ENCODE assay signal across 9 mouse cellular contexts in the genomic region with DNA sequence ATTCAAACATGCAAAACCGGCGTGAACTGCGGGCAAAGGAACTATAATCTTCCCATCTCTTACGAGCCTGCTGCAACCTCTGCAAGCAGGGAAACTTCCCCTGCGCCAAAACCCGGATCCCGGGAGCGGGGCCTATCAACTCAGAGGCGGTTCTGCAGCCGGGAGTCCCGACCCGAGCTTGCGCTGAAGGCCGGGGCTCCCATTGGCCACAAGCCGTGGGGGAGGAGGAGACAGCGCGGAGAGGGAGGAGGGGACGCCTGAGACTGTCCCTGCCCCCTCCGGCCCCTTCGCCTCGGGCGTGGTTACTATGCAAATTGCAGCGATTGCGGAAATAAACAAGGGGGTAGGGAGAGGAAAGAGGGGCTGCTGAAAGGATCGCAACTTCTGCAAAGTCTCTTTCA. TPM values are rescaled to one million over a fixed set of nuclear protein-coding genes. Genes with fewer than 3 reads are reported as not detected.
A peak's percentile ranks its signal among the peaks of the same experiment; 100 is the strongest.
DNase-seq lines count a peak whose midpoint lies in the region; ATAC-seq and TF ChIP-seq lines count a peak whose summit lies in the region.
"Had no signal": no experiment of that assay in that cellular context is flagged by ENCODE, and none has a peak within 500 bp of the region (broad histone marks: within the 10 kb centered on the region; RNA-seq: fewer than 3 reads in every experiment).

No protein-coding gene starts in this region.

- peak; percentile 83 for DNase-seq in c-Kit-positive CD71-positive TER-119-negative erythroid progenitor cells, embryonic 14.5 days (ENCODE audit: low read depth)
- DNase-seq in forebrain, embryonic 11.5 days (ENCODE audit: low spot score), result peak; percentile 99
- DNase-seq in kidney, postnatal 36 days, result peak; percentile 98 to 99
- DNase-seq in neural tube, embryonic 11.5 days (ENCODE audit: low spot score), result peak; percentile 98

- H3K9me3 ChIP-seq in E14TG2a.4 (ENCODE audit: low read length), result no peaks in the 10 kb centered on the region
- H3K9me3 ChIP-seq in forebrain, embryonic 11.5 days (ENCODE audit: control insufficient read depth, low read length), result no peaks in the 10 kb centered on the region
- no peaks in the 10 kb centered on the region for H3K9me3 ChIP-seq in heart, embryonic 16.5 days (replicated peaks; ENCODE audit: control insufficient read depth, low read length)
- H3K9me3 ChIP-seq in liver, embryonic 15.5 days (replicated peaks), result no peaks in the 10 kb centered on the region
- no peaks in the 10 kb centered on the region for H3K9me3 ChIP-seq in neural tube, embryonic 11.5 days (ENCODE audit: control insufficient read depth, low read length)
- no peaks in the 10 kb centered on the region for H3K9me3 ChIP-seq in stomach, embryonic 16.5 days (replicated peaks; ENCODE audit: control insufficient read depth, low read length)

- TF ChIP-seq CTCF in E14TG2a.4 (conservative IDR thresholded peaks at IDR 0.05; ENCODE audit: low read length), result no peak

- WGBS in forebrain, embryonic 11.5 days, result under 1% methylated on average over 25 of the region's 25 CpGs
- WGBS in heart, embryonic 16.5 days, result under 1% methylated on average over 25 of the region's 25 CpGs
- under 1% methylated on average over 25 of the region's 25 CpGs for WGBS in liver, embryonic 15.5 days (ENCODE audit: insufficient replicate concordance)
- WGBS in neural tube, embryonic 11.5 days, result 0% methylated on average over 25 of the region's 25 CpGs
- under 1% methylated on average over 25 of the region's 25 CpGs for WGBS in stomach, embryonic 16.5 days

- peak overlapping the region; percentile 74 for H3K4me3 ChIP-seq in E14TG2a.4 (replicated peaks; ENCODE audit: low read length)
- H3K4me3 ChIP-seq in forebrain, embryonic 11.5 days (ENCODE audit: low read depth, low read length), result peak overlapping the region; percentile 38
- peak overlapping the region; percentile 73 for H3K4me3 ChIP-seq in heart, embryonic 16.5 days (ENCODE audit: low read length)
- peak overlapping the region; percentile 60 for H3K4me3 ChIP-seq in liver, embryonic 15.5 days (replicated peaks)
- H3K4me3 ChIP-seq in neural tube, embryonic 11.5 days (ENCODE audit: low read depth, low read length), result peak overlapping the region; percentile 39
- H3K4me3 ChIP-seq in stomach, embryonic 16.5 days (replicated peaks; ENCODE audit: low read length), result peak overlapping the region; percentile 54

- peak overlapping the region; percentile 60 for H3K9ac ChIP-seq in forebrain, embryonic 11.5 days (ENCODE audit: low read length)
- H3K9ac ChIP-seq in heart, embryonic 16.5 days (ENCODE audit: low read length), result peak overlapping the region; percentile 80
- H3K9ac ChIP-seq in liver, embryonic 15.5 days, result peak overlapping the region; percentile 21; the same call in 1 of the 2 replicates
- H3K9ac ChIP-seq in neural tube, embryonic 11.5 days (ENCODE audit: low read length), result peak overlapping the region; percentile 56
- H3K9ac ChIP-seq in stomach, embryonic 16.5 days (ENCODE audit: low read length), result peak overlapping the region; percentile 68

- no peaks in the 10 kb centered on the region for H3K36me3 ChIP-seq in E14TG2a.4 (ENCODE audit: insufficient read depth, low read length)
- H3K36me3 ChIP-seq in forebrain, embryonic 11.5 days (ENCODE audit: control insufficient read depth, insufficient read depth, low read length), result no peaks in the 10 kb centered on the region
- no peaks in the 10 kb centered on the region for H3K36me3 ChIP-seq in heart, embryonic 16.5 days (ENCODE audit: control insufficient read depth, insufficient read depth)
- H3K36me3 ChIP-seq in liver, embryonic 15.5 days (replicated peaks), result no peaks in the 10 kb centered on the region
- H3K36me3 ChIP-seq in neural tube, embryonic 11.5 days (ENCODE audit: control insufficient read depth, insufficient read depth, low read length), result no peaks in the 10 kb centered on the region
- H3K36me3 ChIP-seq in stomach, embryonic 16.5 days (ENCODE audit: control insufficient read depth, insufficient read depth, low read length), result no peaks in the 10 kb centered on the region

- ATAC-seq in forebrain, embryonic 11.5 days (replicated peaks; ENCODE audit: low FRiP score), result peak; percentile 94
- peak; percentile 94 for ATAC-seq in heart, embryonic 16.5 days (replicated peaks; ENCODE audit: extremely low read depth, insufficient read depth, low FRiP score)
- ATAC-seq in liver, embryonic 15.5 days (ENCODE audit: insufficient read depth), result peak; percentile 94
- ATAC-seq in neural tube, embryonic 11.5 days (ENCODE audit: insufficient read depth, low FRiP score, low TSS enrichment), result peak; percentile 93
- ATAC-seq in stomach, embryonic 16.5 days (ENCODE audit: insufficient read depth, low FRiP score), result peak; percentile 95

- H3K27me3 ChIP-seq in E14TG2a.4 (ENCODE audit: insufficient read depth, low read length), result peaks cover 35% of the 10 kb centered on the region
- H3K27me3 ChIP-seq in forebrain, embryonic 11.5 days (ENCODE audit: control insufficient read depth, insufficient read depth, low read length), result peaks cover 4% of the 10 kb centered on the region; the same call in 1 of the 2 replicates
- H3K27me3 ChIP-seq in heart, embryonic 16.5 days (ENCODE audit: control insufficient read depth, insufficient read depth, low read length), result no peaks in the 10 kb centered on the region
- H3K27me3 ChIP-seq in liver, embryonic 15.5 days, result peaks cover 34% of the 10 kb centered on the region
- peaks cover 9% of the 10 kb centered on the region; the same call in 1 of the 2 replicates for H3K27me3 ChIP-seq in neural tube, embryonic 11.5 days (ENCODE audit: control insufficient read depth, insufficient read depth, low read length)
- no peaks in the 10 kb centered on the region for H3K27me3 ChIP-seq in stomach, embryonic 16.5 days (ENCODE audit: control insufficient read depth, insufficient read depth, low read length)

- peak overlapping the region; percentile 75 for H3K4me2 ChIP-seq in forebrain, embryonic 11.5 days (ENCODE audit: low read depth, low read length, severe bottlenecking)
- peak overlapping the region; percentile 95 for H3K4me2 ChIP-seq in heart, embryonic 16.5 days (ENCODE audit: low read depth, low read length)
- peak overlapping the region; percentile 79 for H3K4me2 ChIP-seq in liver, embryonic 15.5 days
- H3K4me2 ChIP-seq in neural tube, embryonic 11.5 days (ENCODE audit: low read depth), result peak overlapping the region; percentile 67
- H3K4me2 ChIP-seq in stomach, embryonic 16.5 days (ENCODE audit: low read depth, low read length), result peak overlapping the region; percentile 82

- H3K4me1 ChIP-seq in E14TG2a.4 (replicated peaks; ENCODE audit: low read depth, low read length), result peaks cover 21% of the 10 kb centered on the region
- H3K4me1 ChIP-seq in forebrain, embryonic 11.5 days (replicated peaks; ENCODE audit: control insufficient read depth, insufficient read depth, low read length), result peaks cover 10% of the 10 kb centered on the region
- peaks cover 23% of the 10 kb centered on the region for H3K4me1 ChIP-seq in heart, embryonic 16.5 days (ENCODE audit: control insufficient read depth, insufficient read depth, low read length)
- peaks cover 15% of the 10 kb centered on the region for H3K4me1 ChIP-seq in liver, embryonic 15.5 days (replicated peaks)
- H3K4me1 ChIP-seq in neural tube, embryonic 11.5 days (ENCODE audit: control insufficient read depth, insufficient read depth, low read length), result peaks cover 23% of the 10 kb centered on the region; the same call in 1 of the 2 replicates
- peaks cover 16% of the 10 kb centered on the region for H3K4me1 ChIP-seq in stomach, embryonic 16.5 days (ENCODE audit: control insufficient read depth, insufficient read depth, low read length)

- peak overlapping the region; percentile 86 for H3K27ac ChIP-seq in forebrain, embryonic 11.5 days (ENCODE audit: low read depth, low read length)
- H3K27ac ChIP-seq in heart, embryonic 16.5 days (ENCODE audit: low read length), result peak overlapping the region; percentile 96
- H3K27ac ChIP-seq in liver, embryonic 15.5 days (replicated peaks), result peak overlapping the region; percentile 78
- peak overlapping the region; percentile 84 for H3K27ac ChIP-seq in neural tube, embryonic 11.5 days (ENCODE audit: low read depth, low read length)
- peak overlapping the region; percentile 97 for H3K27ac ChIP-seq in stomach, embryonic 16.5 days (ENCODE audit: low read length)

RNA-seq across cellular contexts. Expression of a gene that starts 0.5 kb away (rescaled TPM):
- 39.5 and 45.4 TPM in 2 replicates for polyA plus RNA-seq in forebrain, embryonic 11.5 days (2014; fragmentation: Nextera tagmentation; extraction: Ambion mirVana)
- 37.3 and 42.0 TPM in 2 replicates for polyA plus RNA-seq in heart, embryonic 16.5 days (2015; fragmentation: Nextera tagmentation; extraction: Ambion mirVana)
- polyA plus RNA-seq in liver, embryonic 15.5 days (2015; fragmentation: Nextera tagmentation; extraction: Ambion mirVana), result 4.1 TPM in 2 replicates
- polyA plus RNA-seq in neural tube, embryonic 11.5 days (2014; fragmentation: Nextera tagmentation; extraction: Ambion mirVana), result 29.0 and 31.7 TPM in 2 replicates
- 42.9 and 45.1 TPM in 2 replicates for polyA plus RNA-seq in stomach, embryonic 16.5 days (2015; fragmentation: Nextera tagmentation; extraction: Ambion mirVana)

RNA-seq across cellular contexts. Expression of a gene that starts 5.8 kb away (rescaled TPM):
- 45.7 and 46.4 TPM in 2 replicates for polyA plus RNA-seq in forebrain, embryonic 11.5 days (2014; fragmentation: Nextera tagmentation; extraction: Ambion mirVana)
- polyA plus RNA-seq in heart, embryonic 16.5 days (2015; fragmentation: Nextera tagmentation; extraction: Ambion mirVana), result 0.47 and 0.75 TPM in 2 replicates
- polyA plus RNA-seq in liver, embryonic 15.5 days (2015; fragmentation: Nextera tagmentation; extraction: Ambion mirVana), result 0.10 and 0.12 TPM in 2 replicates
- 9.1 and 9.8 TPM in 2 replicates for polyA plus RNA-seq in neural tube, embryonic 11.5 days (2014; fragmentation: Nextera tagmentation; extraction: Ambion mirVana)
- 2.5 and 2.6 TPM in 2 replicates for polyA plus RNA-seq in stomach, embryonic 16.5 days (2015; fragmentation: Nextera tagmentation; extraction: Ambion mirVana)
- polyA plus RNA-seq: large intestine, adult 2 months had no signal

Comparison
In these comparisons a context has a peak if more than half of its experiments do, and no peak if none do; other contexts are left out.
1. Peak in every context shown above with its lines: DNase-seq, ATAC-seq, H3K4me3 ChIP-seq and H3K27ac ChIP-seq.
2. H3K9ac ChIP-seq: peak in every context shown above with its lines; median percentile 80 in heart, embryonic 16.5 days; 68 in stomach, embryonic 16.5 days; 60 in forebrain, embryonic 11.5 days; 56 in neural tube, embryonic 11.5 days; 21 in liver, embryonic 15.5 days.